Mouse (Mus musculus): Measurements from ENCODE around the gene Chrnb2. TPM values are rescaled to one million over a fixed set of nuclear protein-coding genes. Genes with fewer than 3 reads are reported as not detected.

The Chrnb2 gene
- polyA plus RNA-seq, 1 experiment from 2014 or later = 0.27 TPM

GRCm38 (mm10) chr3:89784991-89785753, 20.7 kb upstream of the Chrnb2 start:
- Histone ChIP-seq H3K9ac (replicated peaks; ENCODE audit: low read depth) (no peak overlapping the region; the same call in 1 of the 2 replicates), H3K27ac (ENCODE audit: low read length) (no peak overlapping the region), H3K36me3 (ENCODE audit: insufficient read depth, low read length) (peaks cover 27% of the 10 kb centered on the region), H3K4me2 (replicated peaks; ENCODE audit: low read depth, low read length) (peak overlapping the region; percentile 50), H3K4me1 (ENCODE audit: insufficient read depth, low read depth, low read length) (no peaks in the 10 kb centered on the region), H3K4me3 (ENCODE audit: low read depth, low read length) (peak overlapping the region; percentile 15; the same call in 1 of the 2 replicates), H3K27me3 (replicated peaks; ENCODE audit: insufficient read depth, low read length) (no peaks in the 10 kb centered on the region), H3K9me3 (ENCODE audit: low read length) (no peaks in the 10 kb centered on the region)
- TF ChIP-seq EP300 (IDR thresholded peaks at IDR 0.05) (no peak), CTCF (IDR thresholded peaks at IDR 0.05) (peak; percentile 97)
- WGBS = 8% methylated on average over 11 of the region's 11 CpGs
- DNase-seq (ENCODE audit: low spot score) = peak; percentile 89
- ATAC-seq = peak; percentile 94

GRCm38 (mm10) chr3:89781640-89782039, 17.2 kb upstream of the Chrnb2 start:
- Histone ChIP-seq H3K9me3 (ENCODE audit: low read length) (no peaks in the 10 kb centered on the region), H3K36me3 (ENCODE audit: insufficient read depth, low read length) (peaks cover 54% of the 10 kb centered on the region), H3K27me3 (replicated peaks; ENCODE audit: insufficient read depth, low read length) (no peaks in the 10 kb centered on the region), H3K9ac (replicated peaks; ENCODE audit: low read depth) (no peak overlapping the region), H3K4me2 (replicated peaks; ENCODE audit: low read depth, low read length) (no peak overlapping the region), H3K4me1 (ENCODE audit: insufficient read depth, low read depth, low read length) (no peaks in the 10 kb centered on the region), H3K27ac (ENCODE audit: low read length) (no peak overlapping the region), H3K4me3 (ENCODE audit: low read depth, low read length) (no peak overlapping the region)
- TF ChIP-seq CTCF (IDR thresholded peaks at IDR 0.05) (no peak), EP300 (IDR thresholded peaks at IDR 0.05) (no peak)
- ATAC-seq (no peak), DNase-seq (ENCODE audit: low spot score) (no peak)
- 52% methylated on average over 5 of the region's 5 CpGs for WGBS

GRCm38 (mm10) chr3:89780102-89780501, 15.7 kb upstream of the Chrnb2 start:
- H3K4me2 ChIP-seq (replicated peaks; ENCODE audit: low read depth, low read length) = no peak overlapping the region
- H3K27me3 ChIP-seq (replicated peaks; ENCODE audit: insufficient read depth, low read length) = no peaks in the 10 kb centered on the region
- no peak overlapping the region for H3K4me3 ChIP-seq (ENCODE audit: low read depth, low read length)
- H3K36me3 ChIP-seq (ENCODE audit: insufficient read depth, low read length) = peaks cover 57% of the 10 kb centered on the region
- no peaks in the 10 kb centered on the region for H3K9me3 ChIP-seq (ENCODE audit: low read length)
- TF ChIP-seq EP300 (IDR thresholded peaks at IDR 0.05) (no peak), CTCF (IDR thresholded peaks at IDR 0.05) (no peak)
- ATAC-seq (no peak), DNase-seq (ENCODE audit: low spot score) (no peak)
- H3K9ac ChIP-seq (replicated peaks; ENCODE audit: low read depth) = no peak overlapping the region
- no peak overlapping the region for H3K27ac ChIP-seq (ENCODE audit: low read length)
- H3K4me1 ChIP-seq (ENCODE audit: insufficient read depth, low read depth, low read length) = peaks cover 4% of the 10 kb centered on the region; the same call in 1 of the 2 replicates
- WGBS = 84% methylated on average over 4 of the region's 4 CpGs

- ATAC-seq (0 out of 2 replicates have a peak, but pooled peaks have one; percentile 11), DNase-seq (ENCODE audit: low spot score) (peak; percentile 74)
- no peak overlapping the region for H3K9ac ChIP-seq (replicated peaks; ENCODE audit: low read depth)
- H3K27me3 ChIP-seq (replicated peaks; ENCODE audit: insufficient read depth, low read length) = no peaks in the 10 kb centered on the region
- H3K4me3 ChIP-seq (ENCODE audit: low read depth, low read length) = no peak overlapping the region
- 56% methylated on average over 4 of the region's 4 CpGs for WGBS
- peaks cover 12% of the 10 kb centered on the region; the same call in 1 of the 2 replicates for H3K4me1 ChIP-seq (ENCODE audit: insufficient read depth, low read depth, low read length)
- H3K27ac ChIP-seq (ENCODE audit: low read length) = peak overlapping the region; percentile 77
- H3K36me3 ChIP-seq (ENCODE audit: insufficient read depth, low read length) = peaks cover 39% of the 10 kb centered on the region
- H3K4me2 ChIP-seq (replicated peaks; ENCODE audit: low read depth, low read length) = peak overlapping the region; percentile 87; the same call in 1 of the 2 replicates
- no peak for TF ChIP-seq EP300 (IDR thresholded peaks at IDR 0.05)
- peak; percentile 42 for TF ChIP-seq CTCF (IDR thresholded peaks at IDR 0.05)
- H3K9me3 ChIP-seq (ENCODE audit: low read length) = no peaks in the 10 kb centered on the region
Observed at GRCm38 (mm10) chr3:89776001-89776400, 11.6 kb upstream of the Chrnb2 start.

- DNase-seq (ENCODE audit: low spot score) = peak; percentile 21
- peak overlapping the region; percentile 87 for H3K4me2 ChIP-seq (replicated peaks; ENCODE audit: low read depth, low read length)
- TF ChIP-seq CTCF (IDR thresholded peaks at IDR 0.05) = no peak
- no peak for TF ChIP-seq EP300 (IDR thresholded peaks at IDR 0.05)
- ATAC-seq = no peak
- peaks cover 23% of the 10 kb centered on the region for H3K36me3 ChIP-seq (ENCODE audit: insufficient read depth, low read length)
- peak overlapping the region; percentile 97 for H3K9ac ChIP-seq (replicated peaks; ENCODE audit: low read depth)
- WGBS = 29% methylated on average over 15 of the region's 15 CpGs
- peak overlapping the region; percentile 99 for H3K4me3 ChIP-seq (ENCODE audit: low read depth, low read length)
- H3K4me1 ChIP-seq (ENCODE audit: insufficient read depth, low read depth, low read length) = peaks cover 12% of the 10 kb centered on the region; the same call in 1 of the 2 replicates
- no peaks in the 10 kb centered on the region for H3K9me3 ChIP-seq (ENCODE audit: low read length)
- H3K27ac ChIP-seq (ENCODE audit: low read length) = peak overlapping the region; percentile 98
- no peaks in the 10 kb centered on the region for H3K27me3 ChIP-seq (replicated peaks; ENCODE audit: insufficient read depth, low read length)
Observed at GRCm38 (mm10) chr3:89774236-89774960, 10.0 kb upstream of the Chrnb2 start.

- ATAC-seq (peak; percentile 27), DNase-seq (ENCODE audit: low spot score) (peak; percentile 14)
- no peaks in the 10 kb centered on the region for H3K9me3 ChIP-seq (ENCODE audit: low read length)
- H3K36me3 ChIP-seq (ENCODE audit: insufficient read depth, low read length) = peaks cover 16% of the 10 kb centered on the region
- peak overlapping the region; percentile 97 for H3K9ac ChIP-seq (replicated peaks; ENCODE audit: low read depth)
- TF ChIP-seq CTCF (IDR thresholded peaks at IDR 0.05) (no peak), EP300 (IDR thresholded peaks at IDR 0.05) (no peak)
- H3K27ac ChIP-seq (ENCODE audit: low read length) = peak overlapping the region; percentile 98
- H3K4me1 ChIP-seq (ENCODE audit: insufficient read depth, low read depth, low read length) = peaks cover 12% of the 10 kb centered on the region; the same call in 1 of the 2 replicates
- WGBS = 1% methylated on average over 22 of the region's 37 CpGs
- peak overlapping the region; percentile 87 for H3K4me2 ChIP-seq (replicated peaks; ENCODE audit: low read depth, low read length)
- peak overlapping the region; percentile 99 for H3K4me3 ChIP-seq (ENCODE audit: low read depth, low read length)
- H3K27me3 ChIP-seq (replicated peaks; ENCODE audit: insufficient read depth, low read length) = no peaks in the 10 kb centered on the region
Observed at GRCm38 (mm10) chr3:89773740-89774211, 9.3 kb upstream of the Chrnb2 start.
